Comparison of ENCODE assay signal across 9 mouse cellular contexts in genomic region chr3:84334771-84335420, GRCm38 (mm10). TPM values are rescaled to one million over a fixed set of nuclear protein-coding genes. Genes with fewer than 3 reads are reported as not detected.
DNase-seq lines count a peak whose midpoint lies in the region; ATAC-seq and TF ChIP-seq lines count a peak whose summit lies in the region.
"Had no signal": no experiment of that assay in that cellular context is flagged by ENCODE, and none has a peak within 500 bp of the region (broad histone marks: within the 10 kb centered on the region; RNA-seq: fewer than 3 reads in every experiment).

No protein-coding gene starts in this region.

- no peaks in the 10 kb centered on the region for H3K36me3 ChIP-seq in spleen, adult 2 months (ENCODE audit: control insufficient read depth, insufficient read depth, low read length)
- no peaks in the 10 kb centered on the region for H3K36me3 ChIP-seq in liver, embryonic 12.5 days
- H3K36me3 ChIP-seq in stomach, postnatal 0 days (ENCODE audit: control insufficient read depth, insufficient read depth, low read length): no peaks in the 10 kb centered on the region

- ATAC-seq in liver, embryonic 12.5 days: no peak
- no peak for ATAC-seq in stomach, postnatal 0 days (ENCODE audit: low FRiP score, low TSS enrichment)

- peak overlapping the region; percentile 10; the same call in 1 of the 2 replicates for H3K4me3 ChIP-seq in spleen, adult 2 months (ENCODE audit: extremely low read depth, insufficient read depth, insufficient read length)
- no peak overlapping the region for H3K4me3 ChIP-seq in liver, embryonic 12.5 days
- no peak overlapping the region for H3K4me3 ChIP-seq in stomach, postnatal 0 days (ENCODE audit: low read depth, low read length)

- no peak overlapping the region for H3K27ac ChIP-seq in spleen, adult 2 months (ENCODE audit: insufficient read depth, low read length)
- H3K27ac ChIP-seq in liver, embryonic 12.5 days: no peak overlapping the region
- peak overlapping the region; percentile 63 for H3K27ac ChIP-seq in stomach, postnatal 0 days (replicated peaks)

- H3K4me2 ChIP-seq in liver, embryonic 12.5 days: peak overlapping the region; percentile 32
- peak overlapping the region; percentile 31; the same call in 1 of the 2 replicates for H3K4me2 ChIP-seq in stomach, postnatal 0 days (replicated peaks; ENCODE audit: low read depth)

- no peaks in the 10 kb centered on the region for H3K9me3 ChIP-seq in liver, embryonic 12.5 days (replicated peaks)
- H3K9me3 ChIP-seq in stomach, postnatal 0 days (ENCODE audit: control insufficient read depth, low read length): no peaks in the 10 kb centered on the region

- no peak for TF ChIP-seq EP300 in stomach, postnatal 0 days (optimal IDR thresholded peaks at IDR 0.05)

- TF ChIP-seq POLR2A in spleen, adult 2 months (IDR thresholded peaks at IDR 0.05; ENCODE audit: low read depth, low read length): no peak

- WGBS in spleen, adult 2 months: 25% methylated on average over 20 of the region's 20 CpGs
- WGBS in liver, embryonic 12.5 days (ENCODE audit: insufficient replicate concordance): 29% methylated on average over 20 of the region's 20 CpGs
- 20% methylated on average over 20 of the region's 20 CpGs for WGBS in stomach, postnatal 0 days

- H3K4me1 ChIP-seq in spleen, adult 2 months (ENCODE audit: control insufficient read depth, insufficient read depth, insufficient read length): peaks cover 7% of the 10 kb centered on the region; the same call in 1 of the 2 replicates
- peaks cover 18% of the 10 kb centered on the region for H3K4me1 ChIP-seq in liver, embryonic 12.5 days
- 0 out of 2 replicates have a peak, but pooled peaks cover 5% of the 10 kb centered on the region for H3K4me1 ChIP-seq in stomach, postnatal 0 days (replicated peaks; ENCODE audit: control insufficient read depth, insufficient read depth)

- no peak for TF ChIP-seq CTCF in spleen, adult 2 months (IDR thresholded peaks at IDR 0.05; ENCODE audit: extremely low read depth, insufficient read depth, insufficient read length, insufficient replicate concordance)
- peak; percentile 19; the same call in 1 of the 2 replicates for TF ChIP-seq CTCF in stomach, postnatal 0 days (IDR thresholded peaks at IDR 0.05; ENCODE audit: low read depth)

- no peak overlapping the region for H3K9ac ChIP-seq in liver, embryonic 12.5 days
- no peak overlapping the region for H3K9ac ChIP-seq in stomach, postnatal 0 days (ENCODE audit: low read length)

- H3K27me3 ChIP-seq in spleen, adult 2 months (ENCODE audit: control insufficient read depth, insufficient read depth, low read length): no peaks in the 10 kb centered on the region
- peaks cover 31% of the 10 kb centered on the region for H3K27me3 ChIP-seq in liver, embryonic 12.5 days (replicated peaks)
- no peaks in the 10 kb centered on the region for H3K27me3 ChIP-seq in stomach, postnatal 0 days (ENCODE audit: control insufficient read depth, insufficient read depth, low read length)

- peak; percentile 11 to 12 for DNase-seq in adrenal gland, postnatal 36 days
- no peak for DNase-seq in adrenal gland, adult 8-10 months
- DNase-seq in spleen, adult 2 months (ENCODE audit: low read depth in 1 of 2, low spot score in 2 of 2): no peak
- no peak for DNase-seq in spleen, postnatal 14 days (ENCODE audit: low spot score in 2 of 2)
- DNase-seq in stomach, postnatal 0 days (ENCODE audit: low spot score): no peak
- no peak for DNase-seq in urinary bladder, adult 2 months (ENCODE audit: low spot score)
- DNase-seq in adrenal gland, adult 18-20 months (ENCODE audit: low spot score in 2 of 2): no peak
- DNase-seq: cerebellum, adult 8-10 months had no signal

RNA-seq across cellular contexts. Expression of gene Trim2, which starts 28.2 kb away (rescaled TPM):
- total RNA-seq in adrenal gland, postnatal 36 days (2021): 10 to 100 TPM; 36.9 to 88.8 TPM
- 10 to 100 TPM; 42.9 to 87.2 (median 60.4) TPM for total RNA-seq in adrenal gland, adult 8-10 months (2022)
- 5.7 and 7.2 TPM in 2 replicates for polyA plus RNA-seq in spleen, adult 2 months (2012; rRNA removed)
- 4.0 and 5.2 TPM in 2 replicates for polyA plus RNA-seq in liver, embryonic 12.5 days (2016; fragmentation: Nextera tagmentation; extraction: Ambion mirVana)
- polyA plus RNA-seq in stomach, postnatal 0 days (2015; fragmentation: Nextera tagmentation; extraction: Ambion mirVana): 30.0 and 30.7 TPM in 2 replicates
- 6.6 and 8.9 TPM in 2 replicates for polyA plus RNA-seq in urinary bladder, adult 2 months (2012; rRNA removed)
- 10 to 100 TPM; 29.2 to 88.9 TPM for total RNA-seq in adrenal gland, adult 18-20 months (2021)

Comparison
In these comparisons a context has a peak if more than half of its experiments do, and no peak if none do; other contexts are left out.
1. DNase-seq: peak in adrenal gland, postnatal 36 days (2 of 2); none in adrenal gland, adult 8-10 months (single experiment), spleen, adult 2 months (0 of 2), spleen, postnatal 14 days (0 of 2), stomach, postnatal 0 days (single experiment), urinary bladder, adult 2 months (single experiment) and adrenal gland, adult 18-20 months (0 of 2).